Mouse (Mus musculus) neural tube, postnatal 0 days (tissue): ENCODE results near the gene Tmem74b. TPM values are rescaled to one million over a fixed set of nuclear protein-coding genes. Genes with fewer than 3 reads are reported as not detected.

ENCODE experiments used
- polyA plus RNA-seq: library from polyadenylated mRNA; unstranded; fragments of >200 nt; fragmentation: Nextera tagmentation; extraction: Ambion mirVana; gene quantifications from 2 replicates; pipeline ENCODE4 v1.2.1, GENCODE M21; 2015

Tmem74b gene
- polyA plus RNA-seq, result 27.5 and 29.7 TPM in 2 replicates

GRCm38 (mm10) chr2:151701231-151702145 lies at the start of gene Tmem74b:
TSS of gene Tmem74b (plus strand) at chr2:151702008.

GRCm38 (mm10) chr2:151668433-151668832 lies 33.4 kb upstream of the Tmem74b start, which contains the start of gene Rad21l:
TSS of gene Rad21l (minus strand) at chr2:151668533.

GRCm38 (mm10) chr2:151743845-151744244 lies 42.0 kb downstream of the Tmem74b start, which contains the start of gene Psmf1:
TSS of gene Psmf1 (minus strand) at chr2:151744186.

Other genes starting within 250 kb of the Tmem74b start
- not detected in 2 replicates for gene 4921509C19Rik, start 225.9 kb upstream of the Tmem74b start, polyA plus RNA-seq
- 220 and 229 TPM in 2 replicates for gene Nsfl1c, start 207.8 kb upstream of the Tmem74b start, polyA plus RNA-seq
- gene Fkbp1a, start 159.5 kb upstream of the Tmem74b start, polyA plus RNA-seq, result 607 and 643 TPM in 2 replicates
- 0.79 and 1.0 TPM in 2 replicates for gene Sdcbp2, start 129.4 kb upstream of the Tmem74b start, polyA plus RNA-seq
- 34.0 and 35.4 TPM in 2 replicates for gene Snph, start 69.4 kb upstream of the Tmem74b start, polyA plus RNA-seq
- gene Rad21l, start 33.5 kb upstream of the Tmem74b start, polyA plus RNA-seq, result 0.50 and 0.57 TPM in 2 replicates
- gene Psmf1, start 42.2 kb downstream of the Tmem74b start, polyA plus RNA-seq, result 64.9 and 66.8 TPM in 2 replicates
- 0.87 and 1.1 TPM in 2 replicates for gene Rspo4, start 140.9 kb downstream of the Tmem74b start, polyA plus RNA-seq
- gene Angpt4, start 209.2 kb downstream of the Tmem74b start, polyA plus RNA-seq, result 0.54 and 0.56 TPM in 2 replicates